Mouse (Mus musculus) cortical plate, adult 2 months (tissue): Measurements from ENCODE around the gene Atp6v0d1. TPM values are rescaled to one million over a fixed set of nuclear protein-coding genes. Genes with fewer than 3 reads are reported as not detected.
"Not testable (repeated sequence)": the region's sequence is repeated elsewhere in the genome, so short reads cannot be mapped to it uniquely, and the experiment has no call there.

Source experiments
- H3K27ac ChIP-seq: fragments of 200-500 bp; 2 replicates; pipeline ENCODE4 v1.5.1; 2012; ENCODE audit warnings: low read length, control low read depth, inconsistent platforms; ENCODE audit not compliant: insufficient read depth
- H3K4me1 ChIP-seq: fragments of 200-500 bp; 2 replicates; pipeline ENCODE4 v1.6.1; 2011; ENCODE audit warnings: low read length; ENCODE audit not compliant: control insufficient read depth, insufficient read depth
- H3K4me3 ChIP-seq: fragments of 200-500 bp; 2 replicates; pipeline ENCODE4 v1.5.1; 2011; ENCODE audit warnings: mild to moderate bottlenecking, low read length, control low read depth; ENCODE audit not compliant: insufficient read depth
- CTCF ChIP-seq: fragments of 200-500 bp; IDR thresholded peaks from 2 replicates; pipeline ENCODE4 v1.5.1; 2011; ENCODE audit warnings: mild to moderate bottlenecking, control low read depth, low read length; ENCODE audit not compliant: insufficient read depth; ENCODE audit errors: extremely low read depth
- POLR2A ChIP-seq: fragments of 200-500 bp; IDR thresholded peaks from 2 replicates; pipeline ENCODE4 v1.6.1; 2011; ENCODE audit warnings: mild to moderate bottlenecking, low read length, control low read depth; ENCODE audit not compliant: insufficient read depth; ENCODE audit errors: extremely low read depth
- polyA plus RNA-seq: library from polyadenylated mRNA; depleted of rRNA; stranded (reverse); fragments of >200 nt; gene quantifications from 2 replicates; pipeline ENCODE4 v1.2.3, GENCODE M21; 2012

The Atp6v0d1 gene
- polyA plus RNA-seq, 1 experiment = 359 TPM

DNA sequence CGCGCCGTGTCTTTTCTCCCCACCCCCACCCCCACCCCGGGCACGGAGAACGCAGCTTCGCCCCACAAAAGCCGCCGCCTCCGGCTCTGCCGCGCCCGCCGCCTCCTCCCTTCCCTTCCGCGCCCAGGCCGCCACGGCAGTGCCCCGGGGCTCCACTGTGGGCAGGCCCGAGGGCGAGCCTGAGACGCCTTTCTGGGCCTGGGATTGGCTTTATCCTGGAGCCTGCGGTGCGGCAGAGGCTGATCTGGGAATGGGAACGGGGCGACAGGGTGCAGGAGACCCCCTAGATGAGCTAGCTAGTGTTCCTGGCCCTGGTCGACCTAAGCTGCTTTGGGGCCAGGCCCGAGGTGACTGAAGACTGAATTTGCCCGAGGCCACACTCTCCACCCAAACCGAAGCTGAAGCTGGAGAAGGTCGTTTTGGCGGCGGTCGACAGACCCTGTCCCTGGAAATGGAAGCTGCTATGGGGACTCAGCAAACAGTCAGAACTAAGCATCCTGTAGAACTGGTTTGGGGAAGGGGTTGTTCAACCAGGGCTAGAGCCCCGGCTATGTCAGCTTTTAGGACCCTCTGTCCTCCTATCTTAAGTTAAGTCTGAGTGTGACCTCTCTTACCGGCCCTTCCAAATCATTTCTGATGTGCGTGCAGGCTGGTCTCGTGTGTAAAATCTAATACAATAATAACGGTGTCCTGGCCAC lies 39.8 kb upstream of the Atp6v0d1 start:
- Histone ChIP-seq H3K27ac (peak overlapping the region; percentile 81), H3K4me1 (peaks cover 10% of the 10 kb centered on the region), H3K4me3 (peak overlapping the region; percentile 70)
- TF ChIP-seq POLR2A = no peak
- TF ChIP-seq CTCF = no peak

DNA sequence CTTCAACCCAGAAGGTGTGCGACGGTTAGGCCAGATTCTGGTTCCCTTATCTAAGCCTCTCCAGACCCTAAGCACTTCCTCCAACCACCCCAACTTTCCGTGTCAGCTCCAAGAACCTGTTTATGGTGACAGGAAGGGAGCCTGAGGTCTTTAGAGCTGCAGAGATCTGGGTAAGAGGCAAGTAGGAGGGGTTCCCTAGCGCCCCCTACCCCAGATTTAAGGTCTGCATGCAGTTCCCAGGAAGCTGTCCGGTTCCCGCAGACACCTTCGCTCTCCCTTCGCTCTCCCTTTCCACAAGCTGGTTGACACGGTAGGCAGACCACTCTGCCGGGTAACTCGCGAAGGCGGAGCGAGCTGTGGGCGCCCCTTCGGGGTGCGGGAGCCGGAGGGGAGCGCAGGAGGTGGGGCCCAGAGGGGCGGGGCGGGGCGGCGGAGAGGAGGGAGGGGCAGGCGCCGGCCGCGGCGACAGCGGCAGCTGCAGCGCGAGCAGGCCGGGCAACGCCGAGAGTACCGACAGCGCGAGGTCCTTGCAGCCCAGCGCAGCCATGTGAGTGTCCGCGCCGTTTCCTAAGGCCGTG lies 39.0 kb upstream of the Atp6v0d1 start, which contains the start of gene Ripor1:
Gene Ripor1 (plus strand): TSS at position 452 of the 578 bp plus-strand sequence.
- H3K4me1 ChIP-seq = peaks cover 10% of the 10 kb centered on the region
- H3K4me3 ChIP-seq = peak within 1 kb of the TSS; percentile 70
- TF ChIP-seq POLR2A (peak; percentile 76; the same call in 1 of the 2 replicates), CTCF (0 out of 2 replicates have a peak, but pooled peaks have one; percentile 25)
- H3K27ac ChIP-seq = peak within 1 kb of the TSS; percentile 81

DNA sequence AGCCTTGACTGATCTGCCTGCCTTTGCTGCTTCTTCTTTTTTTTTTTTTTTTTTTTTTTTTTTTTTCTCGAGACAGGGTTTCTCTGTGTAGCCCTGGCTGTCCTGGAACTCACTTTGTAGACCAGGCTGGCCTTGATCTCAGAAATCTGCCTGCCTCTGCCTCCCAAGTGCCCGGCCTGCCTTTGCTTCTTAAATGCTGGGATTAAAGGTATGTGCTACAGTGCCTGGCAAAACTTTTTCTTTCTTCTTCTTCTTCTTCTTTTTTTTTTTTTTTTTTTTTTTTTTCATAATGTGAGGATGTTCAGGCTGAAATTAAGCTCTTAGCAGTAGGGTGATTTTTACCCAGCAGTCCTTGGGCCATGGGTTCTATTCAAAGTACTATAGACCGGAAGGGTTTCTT lies 36.7 kb upstream of the Atp6v0d1 start:
- not testable (repeated sequence) for H3K27ac ChIP-seq, H3K4me1 ChIP-seq, H3K4me3 ChIP-seq

DNA sequence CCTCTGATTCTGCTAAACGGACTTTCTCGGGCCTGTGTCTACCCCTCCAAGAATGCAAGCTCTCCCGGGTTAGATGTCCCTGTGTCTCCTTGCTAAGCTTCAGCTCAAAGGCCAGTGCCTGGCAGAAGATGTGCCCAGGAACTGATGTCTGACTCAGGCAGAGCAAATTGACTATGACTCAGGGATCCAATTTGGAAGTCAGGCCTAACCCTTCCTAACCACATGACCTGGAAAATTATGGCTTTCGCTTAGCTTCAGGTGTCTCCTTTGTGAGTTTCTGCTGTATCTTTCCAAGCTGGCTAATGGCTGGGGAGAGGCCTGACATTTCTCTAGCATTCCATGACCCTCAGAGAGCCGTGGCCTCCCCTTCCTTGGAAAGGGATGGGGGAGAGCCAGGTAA lies 35.5 kb upstream of the Atp6v0d1 start:
- Histone ChIP-seq H3K4me3 (no peak overlapping the region), H3K27ac (no peak overlapping the region), H3K4me1 (no peaks in the 10 kb centered on the region)
- TF ChIP-seq CTCF (no peak), POLR2A (no peak)

DNA sequence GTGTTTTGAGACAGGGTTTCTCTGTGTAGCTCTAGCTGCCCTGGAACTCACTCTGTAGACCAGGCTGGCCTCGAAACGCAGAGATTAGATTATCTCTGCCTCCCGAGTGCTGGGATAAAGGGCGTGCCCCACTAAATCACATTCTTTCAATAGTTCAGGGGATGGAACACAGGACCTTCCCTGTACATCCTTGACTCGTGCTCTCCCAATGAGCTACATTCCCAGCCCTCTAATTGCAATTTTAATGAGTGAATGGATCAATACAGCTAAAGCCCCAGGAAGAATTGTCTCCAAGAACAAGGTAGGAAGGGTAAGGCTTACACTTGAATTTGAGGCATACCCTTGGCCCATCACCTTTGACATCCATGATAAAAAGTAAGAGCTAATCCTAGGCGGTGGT lies 32.9 kb upstream of the Atp6v0d1 start:
- H3K4me3 ChIP-seq = no peak overlapping the region
- no peaks in the 10 kb centered on the region for H3K4me1 ChIP-seq
- TF ChIP-seq POLR2A = no peak
- TF ChIP-seq CTCF = no peak
- H3K27ac ChIP-seq = no peak overlapping the region

DNA sequence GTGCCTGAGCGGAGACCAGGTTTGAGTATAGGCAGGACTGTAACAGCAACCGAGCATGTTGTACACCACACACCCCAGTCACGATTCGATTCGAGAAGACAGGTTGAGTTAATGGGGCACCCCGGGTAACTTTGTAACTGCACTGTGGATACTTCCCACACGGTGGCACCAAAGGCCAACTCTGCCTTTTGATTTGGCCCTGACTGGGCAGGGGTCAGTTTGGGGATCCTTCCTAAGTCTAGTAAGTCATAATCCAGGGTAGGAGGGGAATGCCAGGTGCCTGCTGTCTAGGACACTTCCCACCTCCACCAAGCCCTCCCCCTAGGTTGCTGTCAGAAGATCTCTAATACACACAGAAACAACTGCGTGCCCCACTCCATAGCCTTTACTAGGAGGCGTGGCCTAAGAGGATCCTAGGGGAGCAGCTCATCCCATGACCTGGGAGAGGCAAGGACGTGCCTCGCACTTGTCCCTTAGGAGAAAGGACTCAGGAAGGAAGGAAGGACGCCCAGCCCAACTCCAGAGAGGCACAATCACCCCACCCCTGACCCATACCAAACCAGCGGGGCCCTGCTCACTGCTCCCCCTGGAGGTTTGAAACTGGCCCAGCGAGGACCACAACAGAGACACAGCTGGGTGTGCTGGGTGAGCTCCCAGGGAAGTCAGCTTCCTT lies 30.7 kb upstream of the Atp6v0d1 start:
- Histone ChIP-seq H3K4me1 (no peaks in the 10 kb centered on the region), H3K27ac (no peak overlapping the region), H3K4me3 (no peak overlapping the region)
- TF ChIP-seq POLR2A = no peak
- TF ChIP-seq CTCF = peak; percentile 73

DNA sequence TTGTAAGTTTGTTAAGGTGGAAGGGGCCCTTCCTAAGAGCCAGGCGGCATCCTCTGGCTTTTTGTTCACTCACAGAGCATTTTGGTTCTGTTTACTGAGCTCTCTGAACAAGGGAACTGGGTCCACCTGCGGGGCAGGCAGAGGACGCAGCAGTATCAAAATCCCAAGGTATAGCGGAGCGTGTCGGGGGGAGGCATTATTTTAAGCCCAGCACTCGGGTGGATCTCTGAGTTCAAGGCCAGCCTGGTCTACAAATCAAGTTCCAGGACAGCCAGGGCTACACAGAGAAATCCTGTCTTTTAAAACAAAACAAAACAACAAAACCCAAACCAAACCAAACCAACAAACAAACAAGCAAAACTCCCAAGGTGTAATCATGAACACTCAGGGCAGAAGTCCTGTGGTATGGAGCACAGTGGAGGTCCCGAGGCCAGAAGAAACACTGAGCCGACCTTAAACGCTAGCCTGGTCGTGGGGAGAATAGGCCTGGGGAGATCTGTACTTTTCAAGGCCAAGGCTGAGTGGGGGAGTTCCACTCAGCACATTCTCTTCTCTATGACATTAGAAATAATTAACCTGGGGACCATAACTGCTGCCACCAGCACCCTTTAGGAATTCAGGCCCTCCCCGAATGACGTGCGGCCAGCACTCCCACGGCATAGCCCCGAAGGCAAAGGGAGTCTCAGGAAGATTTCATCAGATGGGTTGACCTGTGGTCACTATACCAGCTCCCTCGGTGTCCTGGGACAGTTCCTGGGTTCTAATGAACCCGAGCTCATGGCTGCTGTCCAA lies 28.8 kb upstream of the Atp6v0d1 start:
- Histone ChIP-seq H3K4me3 (no peak overlapping the region), H3K4me1 (no peaks in the 10 kb centered on the region), H3K27ac (no peak overlapping the region)
- TF ChIP-seq POLR2A (no peak), CTCF (no peak)

DNA sequence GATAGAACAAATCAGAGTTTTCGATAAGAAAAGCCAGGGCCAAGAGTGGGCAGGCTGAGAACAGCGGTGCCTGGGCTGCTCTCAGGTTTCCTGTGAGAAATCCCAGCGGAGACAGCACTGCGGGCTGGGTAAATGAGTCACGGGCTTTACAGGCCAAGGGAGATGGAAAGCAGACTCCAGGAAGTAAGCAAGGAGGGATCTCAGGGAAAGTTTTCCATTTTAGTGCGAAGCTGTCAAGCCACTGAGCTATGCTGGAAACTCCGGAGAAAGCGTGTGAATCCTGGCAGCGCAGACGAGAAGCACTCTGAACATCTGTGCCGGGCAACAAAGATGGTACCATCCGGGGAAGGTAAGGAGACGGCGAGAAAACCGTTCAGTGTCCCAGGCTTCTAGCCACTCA lies 28.0 kb upstream of the Atp6v0d1 start:
- no peaks in the 10 kb centered on the region for H3K4me1 ChIP-seq
- H3K4me3 ChIP-seq = no peak overlapping the region
- TF ChIP-seq POLR2A = no peak
- TF ChIP-seq CTCF = no peak
- no peak overlapping the region for H3K27ac ChIP-seq

DNA sequence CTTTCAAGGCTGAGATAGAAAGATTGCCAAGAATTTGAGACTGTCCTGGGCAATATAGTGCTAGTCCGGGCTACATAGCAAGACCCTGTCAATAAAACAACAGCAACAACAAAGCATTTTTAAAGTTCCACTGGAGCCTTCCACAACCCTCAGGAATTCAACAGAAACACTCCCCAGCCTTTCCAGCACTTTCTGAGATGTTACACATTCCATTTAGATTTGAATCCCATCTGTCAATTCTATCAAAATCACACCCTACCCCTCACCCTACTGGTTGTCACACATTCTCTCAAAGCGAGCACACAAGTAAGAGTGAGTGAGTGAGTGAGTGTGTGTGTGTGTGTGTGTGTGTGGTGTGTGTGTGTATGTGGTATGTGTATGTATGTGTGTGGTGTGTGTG lies 26.6 kb upstream of the Atp6v0d1 start:
- Histone ChIP-seq H3K4me3 (no peak overlapping the region), H3K4me1 (no peaks in the 10 kb centered on the region), H3K27ac (no peak overlapping the region)
- TF ChIP-seq POLR2A (no peak), CTCF (no peak)
